Mouse (Mus musculus) lung, embryonic 16.5 days (tissue): ENCODE measurements around the gene Pafah1b3. TPM values are rescaled to one million over a fixed set of nuclear protein-coding genes. Genes with fewer than 3 reads are reported as not detected.

Experiments used
- ATAC-seq: fragments of 200-750 bp; cut with Nextera tagmentation; 2 replicates; pipeline ENCODE4 v1.8.0; 2017; ENCODE audit warnings: low read depth, mild to moderate bottlenecking, moderate library complexity
- H3K27ac ChIP-seq: fragments of 300-500 bp; sonication (generic); 2 replicates; pipeline ENCODE4 v1.5.1; 2014; ENCODE audit warnings: mild to moderate bottlenecking, control low read depth, low read length
- H3K27me3 ChIP-seq: fragments of 300-500 bp; sonication (generic); 2 replicates; pipeline ENCODE4 v1.6.1; 2014; ENCODE audit warnings: low read depth, low read length, mixed read lengths; ENCODE audit not compliant: control insufficient read depth, insufficient read depth
- H3K36me3 ChIP-seq: fragments of 300-500 bp; sonication (generic); 2 replicates; pipeline ENCODE4 v1.6.1; 2014; ENCODE audit warnings: low read length; ENCODE audit not compliant: control insufficient read depth, insufficient read depth
- H3K4me1 ChIP-seq: fragments of 300-500 bp; sonication (generic); replicated peaks from 2 replicates; pipeline ENCODE4 v1.6.1; 2014; ENCODE audit warnings: low read length, mixed read lengths; ENCODE audit not compliant: control insufficient read depth, insufficient read depth
- H3K4me2 ChIP-seq: fragments of 300-500 bp; sonication (generic); 2 replicates; pipeline ENCODE4 v1.6.1; 2014; ENCODE audit warnings: low read depth, low read length, control low read depth
- H3K4me3 ChIP-seq: fragments of 300-500 bp; sonication (generic); 2 replicates; pipeline ENCODE4 v1.5.1; 2014; ENCODE audit warnings: mild to moderate bottlenecking, low read length, control low read depth
- H3K9ac ChIP-seq: fragments of 300-500 bp; sonication (generic); 2 replicates; pipeline ENCODE4 v1.6.1; 2014; ENCODE audit warnings: low read length, control low read depth
- H3K9me3 ChIP-seq: fragments of 300-500 bp; sonication (generic); 2 replicates; pipeline ENCODE4 v1.6.1; 2016; ENCODE audit warnings: low read length; ENCODE audit not compliant: control insufficient read depth
- WGBS: fragments of 180-500 bp; shearing (Covaris S2); extraction: QIAGEN DNeasy Blood & Tissue Kit; methylation state at CpG from one replicate; pipeline ENCODE4 v1.1.7; 2014; 5-methylcytosine and 5-hydroxymethylcytosine counted together
- polyA plus RNA-seq: library from polyadenylated mRNA; unstranded; fragments of >200 nt; fragmentation: Nextera tagmentation; extraction: Ambion mirVana; gene quantifications from 2 replicates; pipeline ENCODE4 v1.2.1, GENCODE M21; 2015

Gene Pafah1b3
- polyA plus RNA-seq, 1 experiment from 2014 or later: 170 TPM

- Histone ChIP-seq H3K9me3 (no peaks in the 10 kb centered on the region), H3K36me3 (peaks cover 39% of the 10 kb centered on the region), H3K27me3 (no peaks in the 10 kb centered on the region), H3K4me2 (no peak overlapping the region), H3K4me1 (peaks cover 12% of the 10 kb centered on the region), H3K9ac (no peak overlapping the region), H3K27ac (no peak overlapping the region), H3K4me3 (no peak overlapping the region)
- ATAC-seq: no peak
- 89% methylated on average over 12 of the region's 12 CpGs for WGBS
Observed at GRCm38 (mm10) chr7:25294960-25295722, 2.6 kb downstream of the Pafah1b3 start.

GRCm38 (mm10) chr7:25294495-25294894 lies 3.3 kb downstream of the Pafah1b3 start:
- Histone ChIP-seq H3K27me3 (no peaks in the 10 kb centered on the region), H3K36me3 (peaks cover 46% of the 10 kb centered on the region), H3K27ac (no peak overlapping the region), H3K4me2 (no peak overlapping the region), H3K4me1 (peaks cover 12% of the 10 kb centered on the region), H3K4me3 (no peak overlapping the region), H3K9me3 (no peaks in the 10 kb centered on the region), H3K9ac (no peak overlapping the region)
- ATAC-seq: no peak
- 86% methylated on average over 4 of the region's 4 CpGs for WGBS

- H3K9me3 ChIP-seq: no peaks in the 10 kb centered on the region
- H3K9ac ChIP-seq: no peak overlapping the region
- 76% methylated on average over 10 of the region's 10 CpGs for WGBS
- H3K27me3 ChIP-seq: no peaks in the 10 kb centered on the region
- H3K4me1 ChIP-seq: peaks cover 11% of the 10 kb centered on the region
- H3K27ac ChIP-seq: no peak overlapping the region
- H3K4me2 ChIP-seq: no peak overlapping the region
- no peak for ATAC-seq
- peaks cover 58% of the 10 kb centered on the region for H3K36me3 ChIP-seq
- no peak overlapping the region for H3K4me3 ChIP-seq
Observed at GRCm38 (mm10) chr7:25293191-25293739, 4.5 kb downstream of the Pafah1b3 start.

GRCm38 (mm10) chr7:25292107-25292506 lies 5.7 kb downstream of the Pafah1b3 start:
- H3K4me3 ChIP-seq: no peak overlapping the region
- peaks cover 69% of the 10 kb centered on the region for H3K36me3 ChIP-seq
- no peaks in the 10 kb centered on the region for H3K9me3 ChIP-seq
- no peak overlapping the region for H3K27ac ChIP-seq
- H3K4me1 ChIP-seq: peaks cover 10% of the 10 kb centered on the region
- H3K4me2 ChIP-seq: no peak overlapping the region
- no peak for ATAC-seq
- WGBS: 61% methylated on average over 7 of the region's 7 CpGs
- no peaks in the 10 kb centered on the region for H3K27me3 ChIP-seq
- no peak overlapping the region for H3K9ac ChIP-seq

- H3K9me3 ChIP-seq: no peaks in the 10 kb centered on the region
- no peaks in the 10 kb centered on the region for H3K27me3 ChIP-seq
- peaks cover 80% of the 10 kb centered on the region for H3K36me3 ChIP-seq
- H3K4me1 ChIP-seq: no peaks in the 10 kb centered on the region; the same call in 1 of the 2 replicates
- 80% methylated on average over 2 of the region's 2 CpGs for WGBS
- no peak overlapping the region for H3K4me3 ChIP-seq
- H3K9ac ChIP-seq: no peak overlapping the region
- H3K27ac ChIP-seq: no peak overlapping the region
- peak; percentile 16; the same call in 1 of the 2 replicates for ATAC-seq
- no peak overlapping the region for H3K4me2 ChIP-seq
Observed at GRCm38 (mm10) chr7:25290911-25291310, 6.9 kb downstream of the Pafah1b3 start.

- Histone ChIP-seq H3K4me3 (no peak overlapping the region), H3K9ac (no peak overlapping the region), H3K27ac (no peak overlapping the region), H3K4me2 (no peak overlapping the region), H3K4me1 (no peaks in the 10 kb centered on the region), H3K9me3 (no peaks in the 10 kb centered on the region), H3K27me3 (no peaks in the 10 kb centered on the region), H3K36me3 (peaks cover 84% of the 10 kb centered on the region)
- 0 out of 2 replicates have a peak, but pooled peaks have one; percentile 5 for ATAC-seq
- WGBS: 93% methylated on average over 1 of the region's 1 CpGs
Observed at GRCm38 (mm10) chr7:25290463-25290862, 7.3 kb downstream of the Pafah1b3 start.

GRCm38 (mm10) chr7:25289925-25290324 lies 7.9 kb downstream of the Pafah1b3 start:
- Histone ChIP-seq H3K4me1 (no peaks in the 10 kb centered on the region), H3K4me2 (no peak overlapping the region), H3K9me3 (no peaks in the 10 kb centered on the region), H3K36me3 (peaks cover 90% of the 10 kb centered on the region), H3K27ac (no peak overlapping the region), H3K9ac (no peak overlapping the region), H3K4me3 (no peak overlapping the region), H3K27me3 (no peaks in the 10 kb centered on the region)
- 92% methylated on average over 3 of the region's 3 CpGs for WGBS
- ATAC-seq: no peak

- ATAC-seq: no peak
- Histone ChIP-seq H3K9ac (no peak overlapping the region), H3K4me1 (peaks cover 10% of the 10 kb centered on the region), H3K36me3 (peaks cover 84% of the 10 kb centered on the region), H3K4me3 (no peak overlapping the region), H3K4me2 (no peak overlapping the region), H3K9me3 (no peaks in the 10 kb centered on the region), H3K27me3 (no peaks in the 10 kb centered on the region), H3K27ac (no peak overlapping the region)
- WGBS: 87% methylated on average over 3 of the region's 3 CpGs
Observed at GRCm38 (mm10) chr7:25288721-25289120, 9.1 kb downstream of the Pafah1b3 start.

- Histone ChIP-seq H3K27ac (no peak overlapping the region), H3K36me3 (peaks cover 78% of the 10 kb centered on the region), H3K9me3 (no peaks in the 10 kb centered on the region), H3K4me2 (no peak overlapping the region), H3K4me3 (no peak overlapping the region), H3K9ac (no peak overlapping the region), H3K27me3 (no peaks in the 10 kb centered on the region), H3K4me1 (peaks cover 17% of the 10 kb centered on the region)
- 89% methylated on average over 12 of the region's 12 CpGs for whole genome bisulfite sequencing
- ATAC-seq: no peak
Observed at GRCm38 (mm10) chr7:25288011-25288410, 9.8 kb downstream of the Pafah1b3 start.
